Mouse (Mus musculus): ENCODE measurements around the gene Phf6. TPM values are rescaled to one million over a fixed set of nuclear protein-coding genes. Genes with fewer than 3 reads are reported as not detected.

Phf6 gene
- total and polyA plus RNA-seq, 3 experiments = 19.8 to 59.7 (median 29.4) TPM

- TF ChIP-seq MYC (IDR thresholded peaks at IDR 0.05; ENCODE audit: low read depth, low read length) = no peak
- TF ChIP-seq CHD2 (IDR thresholded peaks at IDR 0.05; ENCODE audit: low read length) = no peak
- TF ChIP-seq ZNF384 (IDR thresholded peaks at IDR 0.05; ENCODE audit: low read depth, low read length) = no peak
- no peak for TF ChIP-seq IRF4 (IDR thresholded peaks at IDR 0.05; ENCODE audit: low read depth, low read length)
- Histone ChIP-seq H3K27ac (ENCODE audit: insufficient read depth, low read depth) (no peak overlapping the region), H3K27me3 (replicated peaks) (no peaks in the 10 kb centered on the region), H3K4me1 (ENCODE audit: control insufficient read depth in 1 of 2, insufficient read depth in 2 of 2) (peaks cover 0 to 17% of the 10 kb centered on the region in 2 experiments; a peak in 1 of 4 replicates), H3K36me3 (replicated peaks in 1 of 2; ENCODE audit: control insufficient read depth in 1 of 2, insufficient read depth in 1 of 2, low read length in 1 of 2) (no peaks in the 10 kb centered on the region), H3K9ac (ENCODE audit: insufficient read depth, low read depth) (no peak overlapping the region), H3K79me2 (replicated peaks; ENCODE audit: control insufficient read depth, extremely low read depth, insufficient read depth, poor library complexity, severe bottlenecking) (no peaks in the 10 kb centered on the region), H3K4me3 (replicated peaks in 1 of 3; ENCODE audit: low read depth in 2 of 3, low read length in 2 of 3, poor library complexity in 1 of 3) (no peak overlapping the region), H3K4me2 (ENCODE audit: insufficient read depth, low read depth, poor library complexity, severe bottlenecking) (no peak overlapping the region), H3K9me3 (replicated peaks; ENCODE audit: low read length) (no peaks in the 10 kb centered on the region)
- dilution Hi-C loops (cut with MboI; ENCODE audit: extremely low pct_ligation_motif_present, extremely low pct_unique_long_range_greater_than_20kb, low sequenced_read_pairs) = no loop called here
- in situ Hi-C loops (cut with MboI; ENCODE audit: low pct_ligation_motif_present, low pct_unique_long_range_greater_than_20kb, low sequenced_read_pairs) = no loop called here
- DNase-seq (ENCODE audit: extremely low read depth) = no peak
Observed at GRCm38 (mm10) chrX:52961559-52962110, 49.6 kb downstream of the Phf6 start.

GRCm38 (mm10) chrX:52965149-52965548 lies 53.1 kb downstream of the Phf6 start:
- H3K27me3 ChIP-seq (replicated peaks) = no peaks in the 10 kb centered on the region
- no peaks in the 10 kb centered on the region for H3K36me3 ChIP-seq (replicated peaks in 1 of 2; ENCODE audit: control insufficient read depth in 1 of 2, insufficient read depth in 1 of 2, low read length in 1 of 2)
- dilution Hi-C loops (cut with MboI; ENCODE audit: extremely low pct_ligation_motif_present, extremely low pct_unique_long_range_greater_than_20kb, low sequenced_read_pairs) = no loop called here
- H3K4me3 ChIP-seq (replicated peaks in 1 of 3; ENCODE audit: low read depth in 2 of 3, low read length in 2 of 3, poor library complexity in 1 of 3) = no peak overlapping the region
- TF ChIP-seq SMC3 (IDR thresholded peaks at IDR 0.05; ENCODE audit: low read depth, low read length) (no peak), USF1 (IDR thresholded peaks at IDR 0.05; ENCODE audit: low read depth, low read length) (no peak), MAX (IDR thresholded peaks at IDR 0.05; ENCODE audit: low read length) (no peak), EP300 (IDR thresholded peaks at IDR 0.05; ENCODE audit: low read length) (no peak), ZC3H11A (IDR thresholded peaks at IDR 0.05; ENCODE audit: low read depth, low read length) (no peak), MAZ (IDR thresholded peaks at IDR 0.05; ENCODE audit: low read depth, low read length) (no peak), TCF12 (IDR thresholded peaks at IDR 0.05; ENCODE audit: low read depth, low read length) (no peak), ETS1 (conservative IDR thresholded peaks at IDR 0.05; ENCODE audit: low read depth, low read length) (no peak), MEF2A (IDR thresholded peaks at IDR 0.05; ENCODE audit: borderline replicate concordance, low read depth, low read length) (no peak), NRF1 (IDR thresholded peaks at IDR 0.05; ENCODE audit: low read depth, low read length) (no peak), MYC (IDR thresholded peaks at IDR 0.05; ENCODE audit: low read depth, low read length) (no peak), RCOR1 (conservative IDR thresholded peaks at IDR 0.05; ENCODE audit: low read depth, low read length) (no peak), E2F4 (IDR thresholded peaks at IDR 0.05; ENCODE audit: insufficient replicate concordance, low read depth, low read length) (no peak), ZKSCAN1 (IDR thresholded peaks at IDR 0.05; ENCODE audit: borderline replicate concordance, low read depth, low read length) (no peak), ZMIZ1 (IDR thresholded peaks at IDR 0.05; ENCODE audit: low read depth, low read length) (no peak), RAD21 (IDR thresholded peaks at IDR 0.05; ENCODE audit: low read depth, low read length) (no peak), PAX5 (IDR thresholded peaks at IDR 0.05; ENCODE audit: low read length) (no peak), POLR2AphosphoS2 (IDR thresholded peaks at IDR 0.05; ENCODE audit: low read depth, low read length) (no peak), BHLHE40 (IDR thresholded peaks at IDR 0.05; ENCODE audit: low read depth, low read length) (no peak)
- no peaks in the 10 kb centered on the region for H3K79me2 ChIP-seq (replicated peaks; ENCODE audit: control insufficient read depth, extremely low read depth, insufficient read depth, poor library complexity, severe bottlenecking)
- H3K4me1 ChIP-seq (ENCODE audit: control insufficient read depth in 1 of 2, insufficient read depth in 2 of 2) = no peaks in the 10 kb centered on the region; a peak in 1 of 4 replicates
- in situ Hi-C loops (cut with MboI; ENCODE audit: low pct_ligation_motif_present, low pct_unique_long_range_greater_than_20kb, low sequenced_read_pairs) = no loop called here
- no peaks in the 10 kb centered on the region for H3K9me3 ChIP-seq (replicated peaks; ENCODE audit: low read length)
- no peak overlapping the region for H3K4me2 ChIP-seq (ENCODE audit: insufficient read depth, low read depth, poor library complexity, severe bottlenecking)
- no peak overlapping the region for H3K9ac ChIP-seq (ENCODE audit: insufficient read depth, low read depth)
- no peak overlapping the region for H3K27ac ChIP-seq (ENCODE audit: insufficient read depth, low read depth)
- DNase-seq (ENCODE audit: extremely low read depth) = no peak
